Comparison of ENCODE assay signal across 26 mouse cellular contexts in the genomic region with DNA sequence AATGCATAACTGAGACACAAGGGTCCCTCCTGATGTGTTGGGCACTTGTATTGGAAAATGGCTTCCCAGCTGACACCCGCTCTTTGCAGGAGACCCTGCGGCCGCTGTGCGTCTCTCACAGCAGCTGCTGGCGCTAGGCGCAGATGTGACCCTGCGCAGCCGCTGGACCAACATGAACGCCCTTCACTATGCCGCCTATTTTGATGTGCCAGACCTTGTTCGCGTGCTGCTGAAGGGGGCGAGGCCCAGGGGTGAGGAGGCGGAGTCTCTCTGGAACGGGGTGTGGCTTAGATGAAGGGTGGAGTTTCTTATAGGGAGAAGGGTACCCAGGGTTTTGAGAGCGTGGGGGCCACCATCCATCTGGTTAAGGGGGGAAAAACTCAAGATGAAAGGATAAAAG. TPM values are rescaled to one million over a fixed set of nuclear protein-coding genes. Genes with fewer than 3 reads are reported as not detected.
"Had no signal": no experiment of that assay in that cellular context is flagged by ENCODE, and none has a peak within 500 bp of the region (broad histone marks: within the 10 kb centered on the region; RNA-seq: fewer than 3 reads in every experiment).

No protein-coding gene starts in this region.

- H3K4me1 ChIP-seq: liver, embryonic 15.5 days; lung, embryonic 15.5 days had no signal

- H3K9me3 ChIP-seq: limb, embryonic 10.5 days; limb, embryonic 13.5 days; liver, embryonic 12.5 days; liver, embryonic 15.5 days; lung, embryonic 15.5 days; megakaryocyte, embryonic 14.5 days; midbrain, embryonic 12.5 days; midbrain, embryonic 15.5 days; neural tube, embryonic 12.5 days; neural tube, embryonic 15.5 days had no signal

- H3K4me2 ChIP-seq: limb, embryonic 13.5 days; liver, embryonic 12.5 days; liver, embryonic 15.5 days; lung, embryonic 15.5 days; midbrain, embryonic 12.5 days; midbrain, embryonic 15.5 days; neural tube, embryonic 12.5 days; neural tube, embryonic 15.5 days had no signal

- ATAC-seq: liver, embryonic 12.5 days; midbrain, embryonic 15.5 days had no signal

- H3K27ac ChIP-seq: kidney, postnatal 0 days; layer of hippocampus, adult 2 months; limb, embryonic 10.5 days; limb, embryonic 13.5 days; liver, embryonic 12.5 days; liver, embryonic 15.5 days; lung, embryonic 15.5 days; midbrain, embryonic 12.5 days; midbrain, embryonic 15.5 days; neural tube, embryonic 12.5 days; neural tube, embryonic 15.5 days; stomach, postnatal 0 days had no signal

- H3K4me3 ChIP-seq: layer of hippocampus, adult 2 months; limb, embryonic 10.5 days; limb, embryonic 13.5 days; liver, embryonic 12.5 days; liver, embryonic 15.5 days; lung, embryonic 15.5 days; megakaryocyte, embryonic 14.5 days; midbrain, embryonic 12.5 days; midbrain, embryonic 15.5 days; neural tube, embryonic 12.5 days; neural tube, embryonic 15.5 days had no signal

- H3K36me3 ChIP-seq: liver, embryonic 12.5 days; liver, embryonic 15.5 days had no signal

- H3K27me3 ChIP-seq: limb, embryonic 13.5 days; liver, embryonic 15.5 days; lung, embryonic 15.5 days; midbrain, embryonic 12.5 days; midbrain, embryonic 15.5 days; neural tube, embryonic 12.5 days; neural tube, embryonic 15.5 days had no signal

- DNase-seq: kidney, postnatal 25 days; layer of hippocampus, adult 9-11 months; liver; lung, adult 18-20 months; lung, postnatal 10 days; lung, postnatal 36 days; right cerebral cortex, adult 18-20 months; right cerebral cortex, postnatal 14 days; right cerebral cortex, postnatal 4 days; thymus, adult 2 months; thymus, postnatal 14 days; thymus, postnatal 4 days had no signal

- H3K9ac ChIP-seq: limb, embryonic 13.5 days; liver, embryonic 12.5 days; liver, embryonic 15.5 days; lung, embryonic 15.5 days; midbrain, embryonic 12.5 days; midbrain, embryonic 15.5 days; neural tube, embryonic 12.5 days; neural tube, embryonic 15.5 days had no signal

RNA-seq across cellular contexts. Expression of a gene that starts 17.4 kb away (rescaled TPM):
- polyA plus RNA-seq: large intestine, adult 2 months; liver, embryonic 12.5 days had no signal
